Mouse (Mus musculus) brain, embryonic 14.5 days (tissue): ENCODE measurements around the gene Zfp704.

Experiments used
- CTCF ChIP-seq: fragments of 200-500 bp; IDR thresholded peaks from 2 replicates; pipeline ENCODE4 v1.5.1; 2012; ENCODE audit warnings: inconsistent platforms, mild to moderate bottlenecking, moderate library complexity, borderline replicate concordance; ENCODE audit not compliant: insufficient read depth, insufficient read length; ENCODE audit errors: extremely low read depth
- POLR2A ChIP-seq: fragments of 200-500 bp; IDR thresholded peaks from 2 replicates; pipeline ENCODE4 v1.6.1; 2012; ENCODE audit warnings: mild to moderate bottlenecking, inconsistent platforms, borderline replicate concordance; ENCODE audit not compliant: poor library complexity, insufficient read depth, insufficient read length, severe bottlenecking; ENCODE audit errors: extremely low read depth

DNA sequence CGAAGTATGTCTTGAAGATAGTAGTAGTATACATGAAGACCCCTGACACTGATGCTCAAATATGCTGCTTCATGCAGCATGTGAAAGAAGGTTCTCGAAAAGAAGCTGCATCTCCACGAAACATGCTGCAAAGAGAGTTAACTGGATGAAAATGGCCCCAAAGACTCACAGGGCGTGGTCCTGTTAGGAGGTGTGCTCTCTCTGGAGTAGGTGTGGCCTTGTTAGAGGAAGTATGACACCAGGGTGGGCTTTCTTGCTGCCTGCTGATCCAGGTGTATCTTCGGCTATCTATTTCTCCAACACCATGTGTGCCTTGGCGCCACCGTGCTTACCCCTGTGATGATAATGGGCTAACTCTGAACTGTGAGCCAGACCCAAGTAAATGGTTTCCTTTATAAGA, 90.9 kb downstream of the Zfp704 start:
- TF ChIP-seq CTCF (no peak), POLR2A (no peak)
